Mouse (Mus musculus) hindbrain, embryonic 14.5 days (tissue): ENCODE results near the gene Coq7. TPM values are rescaled to one million over a fixed set of nuclear protein-coding genes. Genes with fewer than 3 reads are reported as not detected.
A peak's percentile ranks its signal among the peaks of the same experiment; 100 is the strongest.

Experiments used
- ATAC-seq: fragments of 200-750 bp; cut with Nextera tagmentation; 2 replicates; pipeline ENCODE4 v1.8.0; 2017; ENCODE audit warnings: moderate number of reproducible peaks, mild to moderate bottlenecking, moderate TSS enrichment, moderate library complexity; ENCODE audit not compliant: low FRiP score
- DNase-seq: peaks from one replicate; pipeline ENCODE4 v3.0.0-alpha.2; 2015; ENCODE audit warnings: low spot score
- H3K27ac ChIP-seq: fragments of 300-500 bp; sonication (generic); 2 replicates; pipeline ENCODE4 v1.5.1; 2014; ENCODE audit warnings: mild to moderate bottlenecking, moderate library complexity
- H3K27me3 ChIP-seq: fragments of 300-500 bp; sonication (generic); 2 replicates; pipeline ENCODE4 v1.6.1; 2014; ENCODE audit warnings: mild to moderate bottlenecking, low read length, mixed read lengths; ENCODE audit not compliant: control insufficient read depth, insufficient read depth
- H3K36me3 ChIP-seq: fragments of 300-500 bp; sonication (generic); replicated peaks from 2 replicates; pipeline ENCODE4 v1.6.1; 2014; ENCODE audit not compliant: control insufficient read depth, insufficient read depth
- H3K4me1 ChIP-seq: fragments of 300-500 bp; sonication (generic); replicated peaks from 2 replicates; pipeline ENCODE4 v1.6.1; 2014; ENCODE audit warnings: antibody characterized with exemption, low read length, mixed read lengths; ENCODE audit not compliant: control insufficient read depth, insufficient read depth
- H3K4me2 ChIP-seq: fragments of 300-500 bp; sonication (generic); replicated peaks from 2 replicates; pipeline ENCODE4 v1.6.1; 2014; ENCODE audit warnings: mild to moderate bottlenecking, moderate library complexity
- H3K4me3 ChIP-seq: fragments of 300-500 bp; sonication (generic); replicated peaks from 2 replicates; pipeline ENCODE4 v1.5.1; 2014; ENCODE audit warnings: mild to moderate bottlenecking, low read length
- H3K9ac ChIP-seq: fragments of 300-500 bp; sonication (generic); 2 replicates; pipeline ENCODE4 v1.6.1; 2014
- H3K9me3 ChIP-seq: fragments of 300-500 bp; sonication (generic); 2 replicates; pipeline ENCODE4 v1.6.1; 2016; ENCODE audit warnings: low read length; ENCODE audit not compliant: control insufficient read depth
- WGBS: fragments of 180-500 bp; shearing (Covaris S2); extraction: QIAGEN DNeasy Blood & Tissue Kit; methylation state at CpG from one replicate; pipeline ENCODE4 v1.1.7; 2014; 5-methylcytosine and 5-hydroxymethylcytosine counted together
- polyA plus RNA-seq: library from polyadenylated mRNA; unstranded; fragments of >200 nt; fragmentation: Nextera tagmentation; extraction: Ambion mirVana; gene quantifications from 2 replicates; pipeline ENCODE4 v1.2.1, GENCODE M21; 2014

Gene Coq7
- polyA plus RNA-seq, 1 experiment from 2014 or later: 113 TPM

- Histone ChIP-seq H3K4me1 (peaks cover 8% of the 10 kb centered on the region; the same call in 1 of the 2 replicates), H3K27me3 (no peaks in the 10 kb centered on the region), H3K36me3 (peaks cover 8% of the 10 kb centered on the region), H3K9ac (no peak overlapping the region), H3K27ac (no peak overlapping the region), H3K9me3 (no peaks in the 10 kb centered on the region), H3K4me2 (no peak overlapping the region), H3K4me3 (no peak overlapping the region)
- WGBS: 93% methylated on average over 4 of the region's 4 CpGs
- ATAC-seq (no peak), DNase-seq (no peak)
Measured at GRCm38 (mm10) chr7:118535076-118535475, 1.9 kb upstream of the Coq7 start.

GRCm38 (mm10) chr7:118534326-118534725 is 1.2 kb upstream of the Coq7 start:
- H3K27ac ChIP-seq: no peak overlapping the region
- WGBS: 81% methylated on average over 3 of the region's 3 CpGs
- H3K4me3 ChIP-seq: no peak overlapping the region
- ATAC-seq (no peak), DNase-seq (no peak)
- no peak overlapping the region for H3K4me2 ChIP-seq
- H3K4me1 ChIP-seq: peaks cover 8% of the 10 kb centered on the region; the same call in 1 of the 2 replicates
- no peaks in the 10 kb centered on the region for H3K27me3 ChIP-seq
- no peaks in the 10 kb centered on the region for H3K9me3 ChIP-seq
- 0 out of 2 replicates have a peak, but pooled peaks cover 6% of the 10 kb centered on the region for H3K36me3 ChIP-seq
- no peak overlapping the region for H3K9ac ChIP-seq

GRCm38 (mm10) chr7:118532519-118533177 is 508 bp downstream of the Coq7 start:
- Histone ChIP-seq H3K4me3 (peak overlapping the region; percentile 71), H3K36me3 (peaks cover 2% of the 10 kb centered on the region; the same call in 1 of the 2 replicates), H3K9me3 (no peaks in the 10 kb centered on the region), H3K27me3 (no peaks in the 10 kb centered on the region), H3K4me1 (peaks cover 8% of the 10 kb centered on the region; the same call in 1 of the 2 replicates), H3K27ac (peak overlapping the region; percentile 99), H3K4me2 (peak overlapping the region; percentile 77), H3K9ac (peak overlapping the region; percentile 69)
- peak; percentile 95 for ATAC-seq
- DNase-seq: peak; percentile 96
- under 1% methylated on average over 36 of the region's 36 CpGs for WGBS

DNA sequence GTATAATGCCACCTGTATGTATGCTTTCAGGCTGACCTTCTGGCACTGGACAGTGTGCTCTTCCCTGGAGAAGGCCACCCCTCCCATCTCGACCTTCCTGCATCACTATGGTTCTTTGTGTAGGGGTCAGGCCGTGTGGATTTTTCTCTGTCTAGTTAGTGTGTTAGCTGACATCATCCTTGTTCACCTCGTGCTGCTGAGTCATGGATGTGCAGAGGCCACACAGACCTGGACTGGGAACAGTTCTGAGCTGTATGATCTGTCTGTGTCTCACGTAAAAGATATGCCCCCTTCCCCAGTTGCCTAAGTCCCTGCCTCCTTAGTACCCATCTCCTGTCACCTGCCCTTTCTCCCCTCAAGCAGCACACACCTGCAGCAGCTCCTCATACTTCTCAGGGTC is 6.2 kb downstream of the Coq7 start:
- DNase-seq (no peak), ATAC-seq (no peak)
- H3K27me3 ChIP-seq: no peaks in the 10 kb centered on the region
- no peak overlapping the region for H3K27ac ChIP-seq
- 91% methylated on average over 4 of the region's 4 CpGs for WGBS
- no peak overlapping the region for H3K9ac ChIP-seq
- peaks cover 35% of the 10 kb centered on the region for H3K36me3 ChIP-seq
- H3K4me3 ChIP-seq: no peak overlapping the region
- H3K9me3 ChIP-seq: no peaks in the 10 kb centered on the region
- H3K4me1 ChIP-seq: no peaks in the 10 kb centered on the region
- no peak overlapping the region for H3K4me2 ChIP-seq

- peaks cover 27% of the 10 kb centered on the region for H3K36me3 ChIP-seq
- H3K4me2 ChIP-seq: no peak overlapping the region
- no peak overlapping the region for H3K9ac ChIP-seq
- no peaks in the 10 kb centered on the region for H3K27me3 ChIP-seq
- no peak for ATAC-seq
- WGBS: 87% methylated on average over 5 of the region's 5 CpGs
- H3K4me1 ChIP-seq: 0 out of 2 replicates have a peak, but pooled peaks cover 5% of the 10 kb centered on the region
- no peaks in the 10 kb centered on the region for H3K9me3 ChIP-seq
- DNase-seq: no peak
- no peak overlapping the region for H3K4me3 ChIP-seq
- no peak overlapping the region for H3K27ac ChIP-seq
Measured at GRCm38 (mm10) chr7:118522077-118522476, 11.1 kb downstream of the Coq7 start.

DNA sequence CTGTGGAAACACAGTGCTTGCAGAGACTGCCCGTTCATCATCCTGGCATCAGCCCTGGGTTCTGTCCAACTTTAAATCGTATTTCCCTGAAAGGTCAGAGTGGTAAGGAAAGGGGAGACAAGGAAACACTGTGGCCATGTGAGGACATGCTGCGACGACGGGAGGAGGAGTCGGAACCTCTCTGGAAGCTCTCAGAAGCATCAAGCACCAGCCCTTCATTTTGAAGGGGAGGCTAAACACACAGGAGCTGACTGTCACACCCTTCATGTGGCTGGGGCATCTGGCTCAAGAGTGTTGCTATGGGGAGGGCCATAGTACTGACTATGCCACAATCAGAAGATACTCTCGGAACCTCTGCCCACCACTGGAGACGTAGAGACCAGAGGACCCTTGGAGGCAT is 13.5 kb downstream of the Coq7 start:
- Histone ChIP-seq H3K4me3 (no peak overlapping the region), H3K9me3 (no peaks in the 10 kb centered on the region), H3K27me3 (no peaks in the 10 kb centered on the region), H3K4me2 (no peak overlapping the region), H3K9ac (no peak overlapping the region), H3K4me1 (0 out of 2 replicates have a peak, but pooled peaks cover 5% of the 10 kb centered on the region), H3K27ac (no peak overlapping the region), H3K36me3 (peaks cover 10% of the 10 kb centered on the region; the same call in 1 of the 2 replicates)
- ATAC-seq: no peak
- no peak for DNase-seq
- WGBS: 78% methylated on average over 8 of the region's 8 CpGs

- DNase-seq: peak; percentile 67
- H3K27ac ChIP-seq: no peak overlapping the region
- WGBS: 2% methylated on average over 18 of the region's 18 CpGs
- H3K9me3 ChIP-seq: no peaks in the 10 kb centered on the region
- no peak overlapping the region for H3K4me2 ChIP-seq
- peak; percentile 55; the same call in 1 of the 2 replicates for ATAC-seq
- H3K36me3 ChIP-seq: 0 out of 2 replicates have a peak, but pooled peaks cover 4% of the 10 kb centered on the region
- H3K9ac ChIP-seq: no peak overlapping the region
- H3K4me1 ChIP-seq: 0 out of 2 replicates have a peak, but pooled peaks cover 5% of the 10 kb centered on the region
- H3K27me3 ChIP-seq: no peaks in the 10 kb centered on the region
- H3K4me3 ChIP-seq: no peak overlapping the region
Measured at GRCm38 (mm10) chr7:118518687-118519086, 14.5 kb downstream of the Coq7 start.

DNA sequence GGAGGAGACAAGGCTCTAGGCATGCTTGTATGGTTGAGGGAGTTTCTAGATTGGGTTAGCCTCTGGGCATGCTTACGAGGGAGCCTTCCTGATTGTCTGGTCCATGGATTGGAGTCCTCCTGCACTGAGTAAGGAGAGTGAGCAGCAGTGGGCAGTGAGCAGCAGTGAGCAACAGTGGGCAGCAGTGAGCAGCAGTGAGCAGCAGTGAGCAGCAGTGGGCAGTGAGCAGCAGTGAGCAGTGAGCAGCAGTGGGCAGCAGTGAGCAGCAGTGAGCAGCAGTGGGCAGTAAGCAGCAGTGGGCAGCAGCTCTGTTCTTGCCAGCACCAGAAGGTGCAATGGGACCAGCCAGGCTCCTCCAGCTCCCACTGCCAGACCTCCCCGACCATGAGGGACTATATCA is 15.3 kb downstream of the Coq7 start:
- Histone ChIP-seq H3K4me2 (no peak overlapping the region), H3K9ac (no peak overlapping the region), H3K4me1 (0 out of 2 replicates have a peak, but pooled peaks cover 5% of the 10 kb centered on the region), H3K4me3 (no peak overlapping the region), H3K27ac (no peak overlapping the region), H3K27me3 (no peaks in the 10 kb centered on the region), H3K9me3 (no peaks in the 10 kb centered on the region), H3K36me3 (0 out of 2 replicates have a peak, but pooled peaks cover 4% of the 10 kb centered on the region)
- no peak for ATAC-seq
- WGBS: 80% methylated on average over 2 of the region's 2 CpGs
- no peak for DNase-seq

DNA sequence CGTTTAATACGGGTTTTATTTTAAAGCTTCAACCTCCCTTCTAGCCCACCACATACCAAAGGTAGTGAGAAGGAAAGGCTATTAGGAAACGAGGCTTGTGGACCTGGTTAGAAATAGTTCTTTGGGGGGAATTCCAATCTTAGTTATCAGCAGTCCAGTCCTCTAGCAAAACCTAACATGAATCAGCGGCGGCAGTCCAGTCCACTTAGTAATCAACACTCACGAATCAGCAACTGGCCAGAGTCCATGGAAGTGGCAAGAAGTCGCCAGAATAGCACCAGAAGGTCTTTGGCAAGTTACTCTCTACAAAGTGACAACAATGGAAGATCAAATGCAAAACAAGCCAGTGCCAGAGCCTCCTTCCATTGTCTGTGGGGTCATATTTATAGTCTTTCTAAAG is 24.6 kb downstream of the Coq7 start:
- H3K9ac ChIP-seq: no peak overlapping the region
- WGBS: 87% methylated on average over 7 of the region's 7 CpGs
- no peak overlapping the region for H3K27ac ChIP-seq
- H3K27me3 ChIP-seq: no peaks in the 10 kb centered on the region
- H3K4me1 ChIP-seq: no peaks in the 10 kb centered on the region
- no peak overlapping the region for H3K4me2 ChIP-seq
- H3K36me3 ChIP-seq: no peaks in the 10 kb centered on the region
- H3K4me3 ChIP-seq: no peak overlapping the region
- DNase-seq: no peak
- no peak for ATAC-seq
- H3K9me3 ChIP-seq: no peaks in the 10 kb centered on the region
